Mouse (Mus musculus): ENCODE measurements around the gene Prr12. TPM values are rescaled to one million over a fixed set of nuclear protein-coding genes. Genes with fewer than 3 reads are reported as not detected.
A peak's percentile ranks its signal among the peaks of the same experiment; 100 is the strongest.

Gene Prr12
- polyA plus RNA-seq, 1 experiment from 2014 or later: 7.1 TPM

DNA sequence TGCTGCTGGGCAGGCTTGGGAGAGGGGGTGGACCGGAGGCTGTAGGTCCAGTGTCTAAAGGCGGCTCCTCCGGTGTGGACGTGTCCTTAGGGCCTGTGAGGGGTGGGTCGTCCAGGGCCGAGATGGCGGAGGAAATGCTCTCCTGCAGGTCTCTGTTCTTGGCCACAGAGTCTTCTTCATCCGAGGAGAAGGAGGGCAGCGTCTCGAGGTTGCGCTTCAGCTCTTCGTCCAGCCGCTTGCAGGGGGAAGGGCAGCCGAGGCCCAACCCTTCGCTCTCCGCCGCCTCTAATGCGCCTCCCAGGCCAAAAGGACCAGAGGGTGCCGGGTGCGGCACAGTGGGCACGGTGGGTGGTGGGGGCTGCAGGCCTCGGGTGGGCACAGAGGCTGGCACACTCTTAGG is 6.9 kb downstream of the Prr12 start:
- H3K4me3 ChIP-seq (replicated peaks): no peak overlapping the region
- H3K9ac ChIP-seq: no peak overlapping the region
- ATAC-seq: no peak
- H3K9me3 ChIP-seq: no peaks in the 10 kb centered on the region
- no peaks in the 10 kb centered on the region for H3K27me3 ChIP-seq (replicated peaks)
- peaks cover 3% of the 10 kb centered on the region; the same call in 1 of the 2 replicates for H3K4me1 ChIP-seq (replicated peaks)
- peaks cover 86% of the 10 kb centered on the region for H3K36me3 ChIP-seq
- WGBS: 92% methylated on average over 22 of the region's 22 CpGs
- no peak overlapping the region for H3K27ac ChIP-seq
- H3K4me2 ChIP-seq (replicated peaks): no peak overlapping the region

DNA sequence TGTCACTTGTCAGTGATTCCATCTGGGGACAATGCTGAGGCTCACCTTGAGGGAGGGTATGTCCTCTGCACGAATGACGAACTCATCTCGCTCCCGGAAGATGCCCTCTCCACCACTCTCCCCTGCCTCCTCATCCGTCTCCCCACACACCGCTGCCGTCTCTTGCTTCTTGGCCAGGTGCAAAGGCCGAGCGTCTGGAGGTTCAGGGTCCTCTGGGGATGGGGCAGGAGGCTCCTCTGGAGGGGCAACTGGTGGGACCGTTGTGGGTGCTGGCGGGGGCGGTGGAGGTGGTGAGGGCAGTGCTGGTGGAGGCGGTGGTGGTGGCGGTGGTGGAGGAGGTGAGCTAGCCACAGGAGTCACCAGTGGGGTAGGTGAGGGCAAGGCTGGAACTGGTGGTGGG is 9.4 kb downstream of the Prr12 start:
- WGBS: 94% methylated on average over 14 of the region's 14 CpGs
- no peak for ATAC-seq
- no peaks in the 10 kb centered on the region for H3K27me3 ChIP-seq (replicated peaks)
- H3K4me2 ChIP-seq (replicated peaks): no peak overlapping the region
- H3K36me3 ChIP-seq: peaks cover 85% of the 10 kb centered on the region
- H3K27ac ChIP-seq: no peak overlapping the region
- no peak overlapping the region for H3K9ac ChIP-seq
- no peaks in the 10 kb centered on the region for H3K9me3 ChIP-seq
- no peaks in the 10 kb centered on the region for H3K4me1 ChIP-seq (replicated peaks)
- no peak overlapping the region for H3K4me3 ChIP-seq (replicated peaks)

DNA sequence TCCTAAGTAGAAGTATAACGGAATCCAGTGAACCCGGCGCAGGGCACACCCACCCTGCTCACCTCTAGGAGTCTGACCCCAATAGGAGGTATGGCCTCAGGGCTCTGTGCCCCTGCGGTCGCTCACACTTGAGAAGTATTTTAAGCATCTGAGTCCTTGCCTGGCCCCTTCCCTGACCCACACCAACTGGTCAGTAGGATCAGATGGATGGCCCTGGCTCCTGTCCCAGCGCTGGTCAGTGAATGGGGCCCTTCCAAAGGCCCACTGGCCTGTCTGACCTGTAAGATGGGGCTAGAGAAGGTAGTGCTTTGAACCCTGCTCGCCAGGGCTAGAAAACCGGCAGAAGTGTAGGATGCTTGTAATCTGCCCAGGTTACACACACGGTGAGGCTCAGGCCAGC is 11.8 kb downstream of the Prr12 start:
- Histone ChIP-seq H3K4me1 (replicated peaks) (no peaks in the 10 kb centered on the region), H3K27ac (no peak overlapping the region), H3K9ac (no peak overlapping the region), H3K27me3 (replicated peaks) (no peaks in the 10 kb centered on the region), H3K9me3 (no peaks in the 10 kb centered on the region), H3K36me3 (peaks cover 70% of the 10 kb centered on the region), H3K4me2 (replicated peaks) (no peak overlapping the region), H3K4me3 (replicated peaks) (no peak overlapping the region)
- 92% methylated on average over 9 of the region's 9 CpGs for WGBS
- ATAC-seq: no peak

DNA sequence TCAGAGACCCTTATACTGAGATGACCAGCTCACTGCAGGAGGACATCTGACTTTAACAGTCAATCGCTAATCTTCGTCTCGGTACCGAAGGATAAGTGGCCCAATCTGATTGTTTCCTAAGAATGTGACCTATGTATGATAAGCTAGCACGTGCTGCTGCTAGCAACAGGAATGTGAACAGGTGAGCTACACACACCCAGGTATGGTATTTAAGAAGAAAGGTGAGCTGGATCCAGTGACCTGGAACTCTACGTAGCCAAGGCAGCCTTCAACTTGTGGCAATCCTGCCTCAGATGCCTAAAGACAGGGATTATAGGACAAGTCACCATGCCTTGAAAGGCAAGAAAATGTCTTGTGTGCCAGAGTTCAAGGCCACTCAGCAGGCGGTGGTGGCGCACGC is 14.3 kb downstream of the Prr12 start:
- WGBS: 89% methylated on average over 9 of the region's 9 CpGs
- no peak overlapping the region for H3K4me3 ChIP-seq (replicated peaks)
- ATAC-seq: no peak
- no peaks in the 10 kb centered on the region for H3K27me3 ChIP-seq (replicated peaks)
- no peak overlapping the region for H3K4me2 ChIP-seq (replicated peaks)
- H3K9ac ChIP-seq: no peak overlapping the region
- H3K36me3 ChIP-seq: peaks cover 73% of the 10 kb centered on the region
- H3K27ac ChIP-seq: no peak overlapping the region
- H3K9me3 ChIP-seq: no peaks in the 10 kb centered on the region
- H3K4me1 ChIP-seq (replicated peaks): no peaks in the 10 kb centered on the region

DNA sequence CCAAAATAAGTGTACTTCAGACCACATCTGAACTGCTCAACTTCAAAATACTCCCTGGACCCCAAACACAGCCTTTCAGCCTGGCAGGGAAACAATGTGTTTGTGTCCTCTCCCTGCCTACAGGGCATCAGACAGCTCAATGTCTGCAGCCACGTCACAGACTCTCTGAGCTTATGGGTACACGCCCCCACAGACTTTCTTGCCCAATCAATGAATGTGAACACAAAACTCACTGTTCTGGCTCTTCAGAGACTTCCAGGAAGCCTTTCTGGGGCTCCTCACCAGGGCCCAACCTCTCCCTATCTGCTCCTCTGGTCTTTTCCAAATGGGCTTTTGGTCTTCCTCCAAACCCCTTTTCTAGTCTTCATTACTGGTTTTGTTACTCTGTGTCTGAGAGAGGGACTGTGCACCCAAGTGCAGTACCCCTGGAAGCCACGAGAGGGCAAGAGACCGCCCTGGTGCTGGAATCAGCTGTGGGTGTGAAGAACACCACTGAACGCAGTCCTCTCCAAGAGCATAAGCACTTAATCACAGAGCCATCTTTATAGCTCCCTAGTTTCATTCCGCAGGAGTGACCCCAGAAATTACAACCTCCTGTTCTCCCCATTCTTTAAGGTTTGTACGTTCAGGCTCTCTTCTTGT is 14.8 kb downstream of the Prr12 start:
- peaks cover 72% of the 10 kb centered on the region for H3K36me3 ChIP-seq
- H3K9ac ChIP-seq: no peak overlapping the region
- no peak overlapping the region for H3K4me2 ChIP-seq (replicated peaks)
- no peaks in the 10 kb centered on the region for H3K4me1 ChIP-seq (replicated peaks)
- WGBS: 66% methylated on average over 7 of the region's 7 CpGs
- H3K27me3 ChIP-seq (replicated peaks): no peaks in the 10 kb centered on the region
- no peak overlapping the region for H3K4me3 ChIP-seq (replicated peaks)
- peak; percentile 55; the same call in 1 of the 2 replicates for ATAC-seq
- no peaks in the 10 kb centered on the region for H3K9me3 ChIP-seq
- no peak overlapping the region for H3K27ac ChIP-seq

DNA sequence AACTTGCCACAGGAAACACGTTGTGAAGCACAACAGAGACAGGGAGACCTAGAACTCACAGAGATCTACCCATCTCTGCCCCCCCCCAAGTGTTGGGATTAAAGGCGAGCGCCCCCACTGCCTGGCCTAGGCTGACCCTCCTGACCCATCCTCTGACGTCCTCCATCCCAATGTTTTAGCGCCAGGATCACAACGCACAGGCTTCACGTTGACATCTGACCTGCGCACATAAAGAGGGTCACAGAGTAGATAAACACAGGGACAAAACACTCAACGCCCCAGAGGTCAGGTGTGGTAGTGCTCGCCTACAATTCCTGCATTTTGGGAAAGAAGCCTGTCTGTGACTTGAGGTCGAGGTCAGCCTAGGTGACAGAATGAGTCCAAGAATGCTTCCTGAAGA is 16.0 kb downstream of the Prr12 start:
- no peak for ATAC-seq
- 80% methylated on average over 11 of the region's 11 CpGs for WGBS

DNA sequence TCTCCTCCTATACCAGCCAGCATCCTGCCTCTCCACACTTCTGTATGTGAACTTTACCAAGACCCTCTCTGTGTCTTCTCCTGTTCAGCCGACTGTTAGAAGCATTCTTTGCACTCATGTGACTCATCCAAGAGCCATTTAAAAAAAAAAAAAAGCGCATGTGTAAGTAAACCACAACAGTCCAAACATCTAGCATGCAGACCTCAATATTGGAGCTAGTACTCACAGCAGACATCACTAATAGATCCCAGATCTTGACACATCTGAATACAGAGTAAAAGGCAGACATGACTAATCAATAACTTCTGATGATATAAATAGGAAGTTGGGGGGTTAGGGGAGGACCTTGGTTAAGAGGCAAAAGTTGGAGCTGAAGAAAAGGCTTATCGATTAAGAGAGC is 17.1 kb downstream of the Prr12 start:
- WGBS: 83% methylated on average over 3 of the region's 3 CpGs
- no peak overlapping the region for H3K27ac ChIP-seq

More for the DNA sequence above, 16.0 kb downstream of the Prr12 start:
- peaks cover 67% of the 10 kb centered on the region for H3K36me3 ChIP-seq
- no peak overlapping the region for H3K27ac ChIP-seq
- no peaks in the 10 kb centered on the region for H3K4me1 ChIP-seq (replicated peaks)
- no peak overlapping the region for H3K4me3 ChIP-seq (replicated peaks)
- no peak overlapping the region for H3K4me2 ChIP-seq (replicated peaks)
- H3K27me3 ChIP-seq (replicated peaks): no peaks in the 10 kb centered on the region
- no peaks in the 10 kb centered on the region for H3K9me3 ChIP-seq
- no peak overlapping the region for H3K9ac ChIP-seq

DNA sequence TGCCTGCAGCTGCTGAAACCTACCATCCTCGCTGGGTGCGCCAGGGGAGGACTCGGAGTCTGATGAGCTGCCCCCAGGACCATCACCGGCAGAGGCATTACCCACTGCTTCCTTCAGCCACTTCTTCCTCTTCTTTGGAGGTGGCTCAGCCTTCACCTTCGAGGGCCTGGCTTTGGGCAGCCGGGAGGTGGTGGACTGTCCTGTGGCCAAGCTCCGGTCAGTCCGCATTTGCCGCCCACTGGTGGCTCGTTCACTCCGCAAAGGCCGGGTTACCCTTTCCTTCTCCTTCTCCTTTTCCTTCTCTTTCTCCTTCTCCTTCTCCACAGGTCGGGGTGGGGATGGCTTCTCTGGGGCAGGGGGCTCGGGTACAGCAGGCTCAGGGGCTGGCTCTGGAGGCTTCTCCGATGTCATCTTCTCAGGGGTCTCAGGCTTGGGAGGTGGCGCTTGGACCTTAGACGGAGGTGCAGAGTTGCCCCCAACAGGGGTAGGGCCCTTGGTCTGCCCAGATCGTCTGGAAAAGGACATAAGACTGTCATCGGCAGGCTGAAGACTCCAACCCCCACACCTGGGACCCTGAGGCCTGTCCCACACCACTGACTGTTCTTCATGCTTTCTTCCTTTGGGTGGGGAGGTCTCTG is 18.8 kb downstream of the Prr12 start:
- Histone ChIP-seq H3K27me3 (replicated peaks) (no peaks in the 10 kb centered on the region), H3K36me3 (peaks cover 61% of the 10 kb centered on the region), H3K4me1 (replicated peaks) (no peaks in the 10 kb centered on the region), H3K27ac (no peak overlapping the region), H3K4me3 (replicated peaks) (no peak overlapping the region), H3K4me2 (replicated peaks) (no peak overlapping the region), H3K9me3 (no peaks in the 10 kb centered on the region), H3K9ac (no peak overlapping the region)
- WGBS: 92% methylated on average over 19 of the region's 19 CpGs
- no peak for ATAC-seq

More for the DNA sequence above, 17.1 kb downstream of the Prr12 start:
- peaks cover 64% of the 10 kb centered on the region for H3K36me3 ChIP-seq
- H3K9me3 ChIP-seq: no peaks in the 10 kb centered on the region
- H3K9ac ChIP-seq: no peak overlapping the region
- H3K27me3 ChIP-seq (replicated peaks): no peaks in the 10 kb centered on the region
- no peaks in the 10 kb centered on the region for H3K4me1 ChIP-seq (replicated peaks)
- H3K4me3 ChIP-seq (replicated peaks): no peak overlapping the region
- no peak overlapping the region for H3K4me2 ChIP-seq (replicated peaks)
- no peak for ATAC-seq

DNA sequence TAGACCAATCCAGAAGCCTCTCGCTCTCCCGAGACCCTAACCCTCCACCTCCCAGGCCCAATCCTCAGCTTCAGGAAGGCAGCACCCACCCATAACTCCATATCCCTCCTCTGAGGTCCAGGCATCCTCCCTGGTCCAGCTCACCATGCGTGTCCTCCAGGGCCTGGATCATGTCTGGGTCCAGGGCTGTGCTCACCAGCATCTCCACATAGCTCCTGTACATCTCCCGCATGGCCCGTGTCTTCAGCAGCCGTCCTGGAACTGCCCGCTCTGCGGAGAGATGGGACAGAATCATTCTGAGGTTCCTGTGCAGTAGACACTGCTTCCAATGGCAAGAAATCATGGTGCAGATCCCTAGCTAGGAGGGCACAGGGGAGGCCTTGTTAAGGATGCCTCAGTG is 21.8 kb downstream of the Prr12 start:
- no peak overlapping the region for H3K27ac ChIP-seq
- peaks cover 62% of the 10 kb centered on the region for H3K36me3 ChIP-seq
- H3K27me3 ChIP-seq (replicated peaks): no peaks in the 10 kb centered on the region
- no peaks in the 10 kb centered on the region for H3K4me1 ChIP-seq (replicated peaks)
- no peak overlapping the region for H3K9ac ChIP-seq
- H3K9me3 ChIP-seq: no peaks in the 10 kb centered on the region
- no peak overlapping the region for H3K4me3 ChIP-seq (replicated peaks)
- WGBS: 96% methylated on average over 8 of the region's 8 CpGs
- ATAC-seq: no peak
- H3K4me2 ChIP-seq (replicated peaks): no peak overlapping the region

DNA sequence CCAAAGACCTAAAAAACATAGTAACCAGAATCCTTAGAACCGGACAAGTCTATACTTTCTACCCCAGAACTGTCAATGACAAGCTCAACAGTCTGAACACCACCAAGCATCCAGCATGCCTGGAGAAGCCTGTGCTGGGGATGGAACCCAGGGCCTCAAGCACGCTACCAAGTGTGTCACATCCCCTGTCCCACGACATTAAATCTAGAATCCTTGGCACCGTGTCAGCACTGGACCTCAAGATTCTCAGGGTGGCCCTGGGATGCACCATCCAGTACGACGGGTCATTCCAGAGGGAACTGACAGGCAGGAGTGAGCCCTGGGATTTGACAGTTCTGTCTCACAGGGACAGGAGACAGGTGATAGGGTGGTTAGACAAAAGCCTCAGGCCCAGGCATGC is 22.7 kb downstream of the Prr12 start:
- Histone ChIP-seq H3K4me2 (replicated peaks) (no peak overlapping the region), H3K27ac (no peak overlapping the region), H3K4me1 (replicated peaks) (no peaks in the 10 kb centered on the region), H3K9me3 (no peaks in the 10 kb centered on the region), H3K4me3 (replicated peaks) (no peak overlapping the region), H3K27me3 (replicated peaks) (no peaks in the 10 kb centered on the region), H3K36me3 (peaks cover 58% of the 10 kb centered on the region), H3K9ac (no peak overlapping the region)
- WGBS: 93% methylated on average over 6 of the region's 6 CpGs
- ATAC-seq: no peak

DNA sequence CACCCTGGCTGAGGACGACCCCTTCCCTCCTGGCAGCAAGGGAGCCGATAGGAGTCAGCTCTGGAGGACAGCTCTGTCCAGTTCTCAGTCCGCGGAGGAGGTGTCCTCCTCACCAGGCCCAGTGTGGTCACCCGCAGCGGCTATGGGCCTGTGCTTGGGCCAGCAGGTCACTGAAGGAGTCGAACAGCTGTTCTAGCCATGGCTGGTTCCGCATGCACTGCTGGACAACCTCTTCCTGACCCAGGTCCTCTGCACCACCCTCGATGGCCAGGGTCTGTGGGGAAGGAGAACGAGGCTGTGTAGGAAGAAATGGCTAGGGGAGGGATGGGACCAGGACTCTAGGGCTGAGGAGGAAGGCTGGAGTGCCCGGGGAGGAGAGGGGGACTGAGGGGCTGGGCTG is 24.3 kb downstream of the Prr12 start:
- Histone ChIP-seq H3K9ac (no peak overlapping the region), H3K27ac (no peak overlapping the region), H3K27me3 (replicated peaks) (no peaks in the 10 kb centered on the region), H3K36me3 (peaks cover 41% of the 10 kb centered on the region), H3K4me2 (replicated peaks) (no peak overlapping the region), H3K4me3 (replicated peaks) (no peak overlapping the region), H3K4me1 (replicated peaks) (0 out of 2 replicates have a peak, but pooled peaks cover 2% of the 10 kb centered on the region), H3K9me3 (no peaks in the 10 kb centered on the region)
- ATAC-seq: no peak
- 90% methylated on average over 11 of the region's 11 CpGs for WGBS

DNA sequence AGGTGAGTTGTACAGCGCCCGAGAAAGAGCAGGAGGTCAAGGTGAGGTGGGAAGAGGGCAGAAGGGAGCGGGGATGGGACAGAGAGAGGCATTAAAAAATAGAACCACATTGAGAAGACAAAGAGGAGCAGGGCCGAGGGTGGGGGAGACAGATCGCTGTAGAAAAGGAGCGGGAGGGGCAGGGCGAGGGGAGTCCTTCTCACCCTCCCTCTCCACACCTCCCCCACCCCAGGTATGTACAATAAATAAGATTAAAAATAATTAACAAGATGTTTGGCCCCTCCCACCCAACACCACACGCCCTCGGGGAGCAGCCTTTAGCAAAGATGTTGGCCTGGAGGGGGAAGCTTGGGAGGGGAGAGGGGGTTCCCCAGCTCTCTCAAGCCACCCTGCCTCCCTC is 24.9 kb downstream of the Prr12 start:
- WGBS: 78% methylated on average over 9 of the region's 9 CpGs
- Histone ChIP-seq H3K27ac (no peak overlapping the region), H3K4me1 (replicated peaks) (0 out of 2 replicates have a peak, but pooled peaks cover 2% of the 10 kb centered on the region), H3K9ac (no peak overlapping the region), H3K4me3 (replicated peaks) (no peak overlapping the region), H3K27me3 (replicated peaks) (no peaks in the 10 kb centered on the region), H3K9me3 (no peaks in the 10 kb centered on the region), H3K4me2 (replicated peaks) (no peak overlapping the region), H3K36me3 (peaks cover 37% of the 10 kb centered on the region)
- no peak for ATAC-seq

DNA sequence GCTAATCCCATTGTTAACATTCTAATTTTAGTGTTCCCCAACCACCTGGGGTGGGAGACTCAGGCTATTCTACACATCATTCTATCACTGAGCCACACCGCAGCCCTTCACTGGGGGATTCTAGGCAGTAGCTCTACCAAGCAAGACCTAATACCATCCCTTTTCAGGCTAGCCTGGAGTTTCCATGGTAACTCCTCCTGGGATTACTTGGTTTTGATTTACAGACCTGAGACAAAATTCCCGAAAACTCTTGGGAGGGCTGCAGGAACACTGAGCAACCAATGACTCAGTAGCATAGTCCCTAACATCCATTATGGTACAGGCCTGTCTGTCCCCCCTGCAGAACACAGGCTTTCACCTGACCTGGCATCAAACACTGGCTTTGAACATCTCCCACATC is 26.4 kb downstream of the Prr12 start:
- H3K9ac ChIP-seq: no peak overlapping the region
- no peak for ATAC-seq
- H3K36me3 ChIP-seq: peaks cover 31% of the 10 kb centered on the region
- H3K27me3 ChIP-seq (replicated peaks): no peaks in the 10 kb centered on the region
- H3K27ac ChIP-seq: no peak overlapping the region
- 71% methylated on average over 2 of the region's 2 CpGs for WGBS
- no peak overlapping the region for H3K4me3 ChIP-seq (replicated peaks)
- H3K4me2 ChIP-seq (replicated peaks): no peak overlapping the region
- H3K4me1 ChIP-seq (replicated peaks): 0 out of 2 replicates have a peak, but pooled peaks cover 2% of the 10 kb centered on the region
- no peaks in the 10 kb centered on the region for H3K9me3 ChIP-seq
